Mouse (Mus musculus) stomach, postnatal 0 days (tissue): ENCODE measurements around the gene Cldn5.

Experiments used
- CTCF ChIP-seq: IDR thresholded peaks from 2 replicates; pipeline ENCODE4 v1.5.1; 2016; ENCODE audit warnings: antibody characterized with exemption, low read depth, mild to moderate bottlenecking, moderate library complexity
- EP300 ChIP-seq: optimal IDR thresholded peaks from 2 replicates; pipeline ENCODE3; 2016; ENCODE audit warnings: antibody characterized with exemption

GRCm38 (mm10) chr16:18822925-18823324 lies 46.3 kb downstream of the Cldn5 start:
- no peak for TF ChIP-seq EP300
- no peak for TF ChIP-seq CTCF
